Mouse (Mus musculus) heart, embryonic 11.5 days (tissue): ENCODE results near the gene Negr1. TPM values are rescaled to one million over a fixed set of nuclear protein-coding genes. Genes with fewer than 3 reads are reported as not detected.

ENCODE experiments used
- ATAC-seq: fragments of 200-750 bp; cut with Nextera tagmentation; replicated peaks from 2 replicates; pipeline ENCODE4 v1.8.0; 2017; ENCODE audit warnings: moderate library complexity; ENCODE audit not compliant: insufficient number of reproducible peaks, low FRiP score, low TSS enrichment
- H3K27ac ChIP-seq: fragments of 300-500 bp; sonication (generic); 2 replicates; pipeline ENCODE4 v1.5.1; 2014; ENCODE audit warnings: mild to moderate bottlenecking, low read depth, low read length
- H3K27me3 ChIP-seq: fragments of 300-500 bp; sonication (generic); 2 replicates; pipeline ENCODE4 v1.6.1; 2014; ENCODE audit warnings: mild to moderate bottlenecking, low read length, mixed read lengths; ENCODE audit not compliant: control insufficient read depth, insufficient read depth
- H3K36me3 ChIP-seq: fragments of 300-500 bp; sonication (generic); 2 replicates; pipeline ENCODE4 v1.6.1; 2014; ENCODE audit warnings: mild to moderate bottlenecking, low read length, moderate library complexity, mixed read lengths; ENCODE audit not compliant: control insufficient read depth, insufficient read depth
- H3K4me1 ChIP-seq: fragments of 300-500 bp; sonication (generic); 2 replicates; pipeline ENCODE4 v1.6.1; 2014; ENCODE audit warnings: low read length; ENCODE audit not compliant: control insufficient read depth, insufficient read depth
- H3K4me2 ChIP-seq: fragments of 300-500 bp; sonication (generic); 2 replicates; pipeline ENCODE4 v1.6.1; 2014; ENCODE audit warnings: mild to moderate bottlenecking, moderate library complexity
- H3K4me3 ChIP-seq: fragments of 300-500 bp; sonication (generic); 2 replicates; pipeline ENCODE4 v1.5.1; 2014; ENCODE audit warnings: low read depth, low read length
- H3K9ac ChIP-seq: fragments of 300-500 bp; sonication (generic); 2 replicates; pipeline ENCODE4 v1.6.1; 2014; ENCODE audit warnings: mild to moderate bottlenecking, low read depth, low read length, moderate library complexity
- H3K9me3 ChIP-seq: fragments of 300-500 bp; sonication (generic); replicated peaks from 2 replicates; pipeline ENCODE4 v1.6.1; 2016; ENCODE audit warnings: low read length; ENCODE audit not compliant: control insufficient read depth
- whole genome bisulfite sequencing: fragments of 180-500 bp; shearing (Covaris S2); extraction: QIAGEN DNeasy Blood & Tissue Kit; methylation state at CpG from one replicate; pipeline ENCODE4 v1.1.7; 2014; ENCODE audit not compliant: insufficient replicate concordance; 5-methylcytosine and 5-hydroxymethylcytosine counted together
- polyA plus RNA-seq: library from polyadenylated mRNA; unstranded; fragments of >200 nt; fragmentation: Nextera tagmentation; extraction: Ambion mirVana; gene quantifications from 2 replicates; pipeline ENCODE4 v1.2.1, GENCODE M21; 2014

Gene Negr1
- polyA plus RNA-seq, 1 experiment from 2014 or later, result 2.6 TPM

DNA sequence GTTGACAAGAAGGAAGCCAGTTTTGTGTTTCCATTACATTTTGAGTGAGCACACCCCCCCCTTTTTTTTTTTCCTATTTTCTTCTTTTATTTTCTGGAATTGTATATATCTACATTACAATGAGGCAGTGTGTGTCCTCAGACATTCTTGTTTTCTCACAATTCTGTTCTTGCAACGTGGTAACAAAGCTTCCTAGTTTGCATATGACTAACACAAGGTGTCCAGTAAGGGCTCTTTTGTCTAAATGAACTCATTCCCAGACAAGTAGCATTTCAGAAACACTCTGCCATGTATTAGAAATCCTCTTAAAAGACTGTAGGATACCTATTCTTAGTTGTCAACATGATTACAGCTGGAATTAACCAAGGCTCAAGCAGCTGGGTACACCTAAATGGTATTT is 760.2 kb downstream of the Negr1 start:
- Histone ChIP-seq H3K9ac (no peak overlapping the region), H3K4me3 (no peak overlapping the region), H3K27me3 (no peaks in the 10 kb centered on the region), H3K9me3 (no peaks in the 10 kb centered on the region), H3K27ac (no peak overlapping the region), H3K36me3 (no peaks in the 10 kb centered on the region), H3K4me2 (no peak overlapping the region), H3K4me1 (no peaks in the 10 kb centered on the region)
- 45% methylated on average over 1 of the region's 1 CpGs for WGBS
- ATAC-seq, result no peak

DNA sequence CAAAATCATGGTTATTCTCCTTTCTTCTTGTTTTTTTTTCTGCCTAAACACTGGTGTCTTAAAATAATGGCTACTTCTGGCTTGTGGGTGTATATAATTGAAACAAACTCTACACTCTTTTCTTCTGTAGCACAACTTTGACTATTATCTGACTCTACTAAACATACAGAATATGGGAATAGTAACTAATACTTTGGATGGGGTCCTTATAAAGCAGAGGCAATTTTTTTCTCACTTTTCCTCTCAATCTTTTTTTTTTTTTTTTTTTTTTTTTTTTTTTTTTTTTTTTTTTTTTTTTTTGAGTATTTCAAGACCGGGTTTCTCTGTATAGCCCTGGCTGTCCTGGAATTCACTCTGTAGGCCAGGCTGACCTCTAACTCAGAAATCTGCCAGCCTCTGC is 772.6 kb downstream of the Negr1 start:
- no peaks in the 10 kb centered on the region for H3K4me1 ChIP-seq
- H3K27ac ChIP-seq, result no peak overlapping the region
- H3K36me3 ChIP-seq, result no peaks in the 10 kb centered on the region
- H3K9me3 ChIP-seq, result no peaks in the 10 kb centered on the region
- no peaks in the 10 kb centered on the region for H3K27me3 ChIP-seq
- H3K4me2 ChIP-seq, result no peak overlapping the region
- WGBS, result 59% methylated on average over 1 of the region's 1 CpGs
- no peak for ATAC-seq
- H3K9ac ChIP-seq, result no peak overlapping the region
- H3K4me3 ChIP-seq, result no peak overlapping the region

DNA sequence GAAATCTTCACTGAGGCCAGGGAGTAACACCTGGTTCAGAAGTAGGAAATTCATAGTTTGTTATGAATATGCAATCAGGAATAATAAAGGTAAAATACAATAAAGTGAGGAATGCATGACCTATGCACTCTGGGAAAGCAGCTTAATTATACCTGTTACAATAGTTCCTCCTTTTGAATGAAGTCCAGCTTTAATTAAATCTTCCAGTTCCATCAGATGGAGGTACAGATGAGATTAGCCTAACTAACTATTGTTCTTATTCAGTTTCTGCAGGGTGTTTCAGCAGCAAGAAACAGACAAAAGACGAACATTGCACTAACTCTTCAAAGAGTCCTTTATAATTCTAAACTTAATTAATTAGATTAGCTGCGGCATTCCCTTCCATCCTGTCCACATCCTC is 787.9 kb downstream of the Negr1 start:
- no peak overlapping the region for H3K4me3 ChIP-seq
- no peaks in the 10 kb centered on the region for H3K27me3 ChIP-seq
- no peak overlapping the region for H3K9ac ChIP-seq
- no peak overlapping the region for H3K4me2 ChIP-seq
- H3K36me3 ChIP-seq, result no peaks in the 10 kb centered on the region
- no peak overlapping the region for H3K27ac ChIP-seq
- ATAC-seq, result no peak
- 65% methylated on average over 2 of the region's 2 CpGs for WGBS
- no peaks in the 10 kb centered on the region for H3K9me3 ChIP-seq
- H3K4me1 ChIP-seq, result no peaks in the 10 kb centered on the region

DNA sequence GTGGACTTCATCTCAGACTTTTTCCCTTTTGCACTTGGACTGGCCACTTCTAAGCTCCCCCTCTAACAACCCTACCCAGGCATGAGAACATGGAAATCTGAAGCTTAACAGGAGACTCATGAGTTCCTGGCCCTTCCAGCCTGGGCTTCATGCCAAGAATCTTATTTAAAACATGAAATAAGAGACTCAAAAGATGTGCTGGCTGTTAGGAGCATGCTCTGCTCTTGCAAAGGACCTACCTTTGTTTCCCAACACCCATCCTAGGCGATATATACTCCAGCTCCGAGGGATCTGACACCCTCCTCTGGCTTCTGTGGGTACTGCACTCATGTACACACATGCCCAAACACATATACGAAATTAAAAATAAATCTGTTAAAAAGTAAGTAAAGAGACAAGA is 797.3 kb downstream of the Negr1 start:
- Histone ChIP-seq H3K4me2 (no peak overlapping the region), H3K27ac (no peak overlapping the region), H3K27me3 (no peaks in the 10 kb centered on the region), H3K36me3 (no peaks in the 10 kb centered on the region), H3K9me3 (no peaks in the 10 kb centered on the region), H3K9ac (no peak overlapping the region), H3K4me1 (no peaks in the 10 kb centered on the region), H3K4me3 (no peak overlapping the region)
- WGBS, result 45% methylated on average over 3 of the region's 3 CpGs
- ATAC-seq, result peak; percentile 72; the same call in 1 of the 2 replicates

DNA sequence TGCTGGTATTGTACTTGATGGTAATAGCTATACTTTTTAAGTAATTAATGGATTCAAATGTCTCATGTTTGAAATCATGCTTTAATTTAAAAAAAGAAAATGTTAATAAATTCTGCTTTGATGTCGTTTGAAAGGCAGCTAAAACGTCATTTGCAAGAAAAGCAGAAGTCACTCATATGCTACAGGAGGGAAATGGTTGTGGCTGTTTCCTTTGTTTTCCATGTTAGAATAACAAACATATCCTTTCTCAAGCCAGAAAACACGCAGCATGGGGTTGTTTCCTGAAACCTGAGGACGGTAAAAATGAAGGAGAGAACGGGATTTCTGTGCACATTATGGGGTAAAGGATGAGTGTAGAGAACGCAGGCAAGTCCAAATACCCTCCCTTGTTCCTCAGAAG is 798.2 kb downstream of the Negr1 start:
- no peak overlapping the region for H3K9ac ChIP-seq
- H3K4me3 ChIP-seq, result no peak overlapping the region
- H3K4me1 ChIP-seq, result no peaks in the 10 kb centered on the region
- H3K4me2 ChIP-seq, result no peak overlapping the region
- H3K36me3 ChIP-seq, result no peaks in the 10 kb centered on the region
- no peaks in the 10 kb centered on the region for H3K9me3 ChIP-seq
- no peak overlapping the region for H3K27ac ChIP-seq
- no peak for ATAC-seq
- WGBS, result 67% methylated on average over 6 of the region's 6 CpGs
- H3K27me3 ChIP-seq, result no peaks in the 10 kb centered on the region
